Mouse (Mus musculus) lung, postnatal 0 days (tissue): ENCODE data around the gene Net1.

Experiments used
- CTCF ChIP-seq: IDR thresholded peaks from 2 replicates; pipeline ENCODE4 v1.5.1; 2016; ENCODE audit warnings: antibody characterized with exemption, mild to moderate bottlenecking
- EP300 ChIP-seq: IDR thresholded peaks from 2 replicates; pipeline ENCODE4 v1.6.1; 2016; ENCODE audit warnings: antibody characterized with exemption, mild to moderate bottlenecking, control low read depth

GRCm38 (mm10) chr13:3862922-3863580, 55.0 kb downstream of the Net1 start:
- TF ChIP-seq CTCF = no peak
- no peak for TF ChIP-seq EP300
